Mouse (Mus musculus) MEL (cell line): ENCODE data around the gene Cdkal1. TPM values are rescaled to one million over a fixed set of nuclear protein-coding genes. Genes with fewer than 3 reads are reported as not detected.

Experiments
- DNase-seq: peaks from one replicate; pipeline ENCODE4 v3.0.0; 2011; ENCODE audit warnings: low read depth, low spot score
- H3K27ac ChIP-seq: 2 replicates; pipeline ENCODE4 v1.5.1; 2012; ENCODE audit warnings: low read depth, mild to moderate bottlenecking, control low read depth, low read length, moderate library complexity; ENCODE audit not compliant: control insufficient read depth
- H3K27me3 ChIP-seq, 2 experiments: fragments of 150-350 bp in 1 of 2; sonication (generic) in 1 of 2; 2 replicates each; pipeline ENCODE4 v1.6.1; 2012; ENCODE audit warnings: low read length in 2 of 2, mild to moderate bottlenecking in 2 of 2, improper control_type of control experiment in 1 of 2, moderate library complexity in 1 of 2; ENCODE audit not compliant: insufficient read depth in 2 of 2, control insufficient read depth in 1 of 2
- H3K36me3 ChIP-seq, 2 experiments: 2 replicates each; pipeline ENCODE4 v1.6.1; 2012 to 2014; ENCODE audit warnings: low read length in 2 of 2, improper control_type of control experiment in 1 of 2, inconsistent platforms in 1 of 2, mild to moderate bottlenecking in 1 of 2; ENCODE audit not compliant: insufficient read depth in 2 of 2, control insufficient read depth in 1 of 2
- H3K4me1 ChIP-seq, 2 experiments: fragments of 150-350 bp in 1 of 2; sonication (generic) in 1 of 2; 2 replicates each; pipeline ENCODE4 v1.6.1; 2012; ENCODE audit warnings: low read length in 2 of 2, improper control_type of control experiment in 1 of 2, mild to moderate bottlenecking in 1 of 2; ENCODE audit not compliant: insufficient read depth in 2 of 2, control insufficient read depth in 1 of 2
- H3K4me3 ChIP-seq, 2 experiments: fragments of 150-350 bp in 1 of 2; sonication (generic) in 1 of 2; 2 replicates each; pipeline ENCODE4 v1.5.1; 2012; ENCODE audit warnings: low read depth in 2 of 2, low read length in 2 of 2, mild to moderate bottlenecking in 2 of 2, moderate library complexity in 2 of 2, control low read depth in 1 of 2, improper control_type of control experiment in 1 of 2; ENCODE audit not compliant: control insufficient read depth in 1 of 2, insufficient read depth in 1 of 2
- H3K79me2 ChIP-seq: 2 replicates; pipeline ENCODE4 v1.6.1; 2012; ENCODE audit warnings: mild to moderate bottlenecking, low read length, moderate library complexity; ENCODE audit not compliant: control insufficient read depth, poor library complexity, insufficient read depth
- H3K9ac ChIP-seq: 2 replicates; pipeline ENCODE4 v1.6.1; 2012; ENCODE audit warnings: low read depth, mild to moderate bottlenecking, control low read depth, low read length, moderate library complexity; ENCODE audit not compliant: control insufficient read depth, poor library complexity, severe bottlenecking
- H3K9me3 ChIP-seq: fragments of 150-350 bp; sonication (generic); replicated peaks from 2 replicates; pipeline ENCODE4 v1.6.1; 2012; ENCODE audit warnings: mild to moderate bottlenecking, low read length, improper control_type of control experiment, moderate library complexity; ENCODE audit not compliant: insufficient read depth
- CHD1 ChIP-seq: IDR thresholded peaks from 2 replicates; pipeline ENCODE4 v1.6.1; 2012; ENCODE audit warnings: low read depth, mild to moderate bottlenecking, inconsistent platforms, low read length, improper control_type of control experiment
- ETS1 ChIP-seq: IDR thresholded peaks from 2 replicates; pipeline ENCODE4 v1.6.1; 2012; ENCODE audit warnings: low read depth, mild to moderate bottlenecking, inconsistent platforms, low read length, improper control_type of control experiment, moderate library complexity
- GATA1 ChIP-seq: IDR thresholded peaks from 2 replicates; pipeline ENCODE4 v1.6.1; 2011; ENCODE audit warnings: low read depth, low read length, improper control_type of control experiment
- JUND ChIP-seq: IDR thresholded peaks from 2 replicates; pipeline ENCODE4 v1.6.1; 2011; ENCODE audit warnings: low read depth, mild to moderate bottlenecking, improper control_type of control experiment, low read length
- KAT2A ChIP-seq: conservative IDR thresholded peaks from 2 replicates; pipeline ENCODE4 v1.6.1; 2012; ENCODE audit warnings: low read depth, low read length, improper control_type of control experiment, inconsistent platforms
- MAFK ChIP-seq: IDR thresholded peaks from 2 replicates; pipeline ENCODE4 v1.6.1; 2011; ENCODE audit warnings: low read depth, mild to moderate bottlenecking, low read length, improper control_type of control experiment, borderline replicate concordance
- MAZ ChIP-seq: IDR thresholded peaks from 2 replicates; pipeline ENCODE4 v1.6.1; 2012; ENCODE audit warnings: low read depth, mild to moderate bottlenecking, inconsistent platforms, low read length, improper control_type of control experiment
- MEF2A ChIP-seq: IDR thresholded peaks from 2 replicates; pipeline ENCODE4 v1.6.1; 2014; ENCODE audit warnings: low read depth, mild to moderate bottlenecking, inconsistent platforms, low read length, improper control_type of control experiment; ENCODE audit not compliant: poor library complexity, insufficient replicate concordance, severe bottlenecking; ENCODE audit errors: extremely low read depth
- MYC ChIP-seq: IDR thresholded peaks from 2 replicates; pipeline ENCODE4 v1.6.1; 2011; ENCODE audit warnings: low read depth, mild to moderate bottlenecking, low read length, improper control_type of control experiment, moderate library complexity
- NRF1 ChIP-seq: IDR thresholded peaks from 2 replicates; pipeline ENCODE4 v1.6.1; 2014; ENCODE audit warnings: low read depth, mild to moderate bottlenecking, inconsistent platforms, low read length, improper control_type of control experiment, moderate library complexity; ENCODE audit not compliant: poor library complexity, insufficient read depth, severe bottlenecking
- POLR2AphosphoS5 ChIP-seq: IDR thresholded peaks from 2 replicates; pipeline ENCODE4 v1.6.1; 2012; ENCODE audit warnings: low read depth, borderline replicate concordance, mild to moderate bottlenecking, inconsistent platforms, low read length, moderate library complexity, mixed read lengths
- RCOR1 ChIP-seq: IDR thresholded peaks from 2 replicates; pipeline ENCODE4 v1.6.1; 2012; ENCODE audit warnings: low read depth, mild to moderate bottlenecking, inconsistent platforms, low read length, improper control_type of control experiment
- SIN3A ChIP-seq: IDR thresholded peaks from 2 replicates; pipeline ENCODE4 v1.6.1; 2012; ENCODE audit warnings: low read length, improper control_type of control experiment, inconsistent platforms
- TAL1 ChIP-seq: IDR thresholded peaks from 2 replicates; pipeline ENCODE4 v1.6.1; 2012; ENCODE audit warnings: mild to moderate bottlenecking, inconsistent platforms, low read length, moderate library complexity, mixed read lengths
- USF2 ChIP-seq, 2 experiments: IDR thresholded peaks; 2 replicates each; pipeline ENCODE4 v1.6.1; 2011 to 2012; ENCODE audit warnings: improper control_type of control experiment in 2 of 2, low read length in 2 of 2, borderline replicate concordance in 1 of 2, inconsistent platforms in 1 of 2, low read depth in 1 of 2, mild to moderate bottlenecking in 1 of 2; ENCODE audit not compliant: insufficient read depth in 1 of 2
- ZKSCAN1 ChIP-seq: IDR thresholded peaks from 2 replicates; pipeline ENCODE4 v1.6.1; 2012; ENCODE audit warnings: low read depth, mild to moderate bottlenecking, inconsistent platforms, low read length, improper control_type of control experiment, moderate library complexity
- polyA plus RNA-seq, 2 experiments: library from polyadenylated mRNA; stranded (reverse) in 1 of 2; unstranded in 1 of 2; fragments of >175 nt in 1 of 2; fragments of >200 nt in 1 of 2; gene quantifications; 2 replicates each; pipeline versions ENCODE4 v1.2.1 to v1.2.4; 2012; ENCODE audit warnings: low replicate concordance in 2 of 2, low read depth in 1 of 2; ENCODE audit not compliant: insufficient read length in 2 of 2, insufficient read depth in 1 of 2, missing spikeins in 1 of 2
- total RNA-seq: library from RNA; depleted of rRNA; stranded (reverse); fragments of 300-350 nt; gene quantifications from 2 replicates; pipeline ENCODE4 v1.2.3, GENCODE M21; 2012

The Cdkal1 gene
- total and polyA plus RNA-seq, 3 experiments: 10.6 to 11.0 TPM; not detected in 1

DNA sequence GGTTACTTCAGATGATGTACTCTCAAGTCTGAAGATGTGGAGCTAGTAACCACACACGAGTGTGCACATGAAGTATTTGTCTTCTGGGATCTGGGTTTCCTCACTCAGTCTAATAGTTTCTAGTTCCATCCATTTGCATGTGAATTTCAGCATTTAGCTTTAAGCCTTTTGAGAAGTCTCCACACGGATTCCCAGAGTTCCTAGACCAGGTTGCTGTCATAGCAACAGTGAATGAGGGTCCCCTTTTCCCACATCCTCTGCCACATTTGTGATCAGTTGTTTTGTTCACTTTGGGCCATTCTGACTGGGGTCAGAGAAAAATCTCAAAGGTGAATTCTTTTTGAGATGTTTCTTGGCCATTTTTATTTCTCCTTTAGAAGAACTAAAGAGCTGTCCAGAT is 543.4 kb downstream of the Cdkal1 start:
- H3K9ac ChIP-seq: no peak overlapping the region

GRCm38 (mm10) chr13:29307420-29307819 is 548.1 kb downstream of the Cdkal1 start:
- Histone ChIP-seq H3K4me1 (no peaks in the 10 kb centered on the region), H3K9me3 (no peaks in the 10 kb centered on the region), H3K9ac (no peak overlapping the region), H3K27me3 (no peaks in the 10 kb centered on the region), H3K36me3 (no peaks in the 10 kb centered on the region), H3K27ac (no peak overlapping the region), H3K4me3 (no peak overlapping the region), H3K79me2 (no peaks in the 10 kb centered on the region)
- no peak for DNase-seq
- TF ChIP-seq ZKSCAN1: no peak
- TF ChIP-seq CHD1: no peak
- no peak for TF ChIP-seq MYC
- no peak for TF ChIP-seq GATA1
- TF ChIP-seq KAT2A: no peak
- TF ChIP-seq, all 39 proteins: peak for 0

More for the DNA sequence above, 543.4 kb downstream of the Cdkal1 start:
- no peak overlapping the region for H3K4me3 ChIP-seq
- no peaks in the 10 kb centered on the region for H3K27me3 ChIP-seq
- H3K79me2 ChIP-seq: no peaks in the 10 kb centered on the region
- H3K4me1 ChIP-seq: no peaks in the 10 kb centered on the region
- no peak for TF ChIP-seq MEF2A
- no peak for TF ChIP-seq POLR2AphosphoS5
- TF ChIP-seq NRF1: no peak
- TF ChIP-seq USF2 (IDR thresholded peaks at IDR 0.05; ENCODE audit: borderline replicate concordance in 1 of 2, insufficient read depth in 1 of 2, low read depth in 1 of 2, low read length in 2 of 2): no peak
- TF ChIP-seq GATA1: no peak
- TF ChIP-seq ETS1: no peak
- TF ChIP-seq MAFK: no peak
- no peak for TF ChIP-seq RCOR1
- TF ChIP-seq MAZ: no peak
- no peak for TF ChIP-seq CHD1
- TF ChIP-seq SIN3A: no peak
- TF ChIP-seq TAL1: no peak
- no peak for TF ChIP-seq JUND
- H3K9me3 ChIP-seq: no peaks in the 10 kb centered on the region
- H3K27ac ChIP-seq: no peak overlapping the region
- H3K36me3 ChIP-seq: no peaks in the 10 kb centered on the region
- DNase-seq: no peak
